Mouse (Mus musculus) liver, embryonic 12.5 days (tissue): ENCODE results near the gene Gprc5c. TPM values are rescaled to one million over a fixed set of nuclear protein-coding genes. Genes with fewer than 3 reads are reported as not detected.

Experiments
- ATAC-seq: fragments of 200-750 bp; cut with Nextera tagmentation; 2 replicates; pipeline ENCODE4 v1.8.0; 2017; ENCODE audit warnings: moderate number of reproducible peaks, mild to moderate bottlenecking, moderate library complexity
- H3K27ac ChIP-seq: fragments of 300-500 bp; sonication (generic); 2 replicates; pipeline ENCODE4 v1.5.1; 2016; ENCODE audit warnings: mild to moderate bottlenecking
- H3K27me3 ChIP-seq: fragments of 300-500 bp; sonication (generic); replicated peaks from 2 replicates; pipeline ENCODE4 v1.6.1; 2016; ENCODE audit warnings: mild to moderate bottlenecking, moderate library complexity
- H3K36me3 ChIP-seq: fragments of 300-500 bp; sonication (generic); 2 replicates; pipeline ENCODE4 v1.6.1; 2016; ENCODE audit warnings: mild to moderate bottlenecking, moderate library complexity
- H3K4me1 ChIP-seq: fragments of 300-500 bp; sonication (generic); 2 replicates; pipeline ENCODE4 v1.6.1; 2016
- H3K4me2 ChIP-seq: fragments of 300-500 bp; sonication (generic); 2 replicates; pipeline ENCODE4 v1.6.1; 2016; ENCODE audit warnings: mild to moderate bottlenecking, moderate library complexity
- H3K4me3 ChIP-seq: fragments of 300-500 bp; sonication (generic); 2 replicates; pipeline ENCODE4 v1.5.1; 2016; ENCODE audit warnings: mild to moderate bottlenecking, moderate library complexity
- H3K9ac ChIP-seq: fragments of 300-500 bp; sonication (generic); 2 replicates; pipeline ENCODE4 v1.6.1; 2016; ENCODE audit warnings: mild to moderate bottlenecking, moderate library complexity
- H3K9me3 ChIP-seq: fragments of 300-500 bp; sonication (generic); replicated peaks from 2 replicates; pipeline ENCODE4 v1.6.1; 2016; ENCODE audit warnings: mild to moderate bottlenecking, moderate library complexity
- WGBS: fragments of 180-500 bp; shearing (Covaris S2); methylation state at CpG from one replicate; pipeline ENCODE4 v1.1.7; 2016; ENCODE audit not compliant: insufficient replicate concordance; 5-methylcytosine and 5-hydroxymethylcytosine counted together
- polyA plus RNA-seq: library from polyadenylated mRNA; unstranded; fragments of >200 nt; fragmentation: Nextera tagmentation; extraction: Ambion mirVana; gene quantifications from 2 replicates; pipeline ENCODE4 v1.2.1, GENCODE M21; 2016

Gene Gprc5c
- polyA plus RNA-seq, 1 experiment from 2014 or later, result 14.3 TPM

DNA sequence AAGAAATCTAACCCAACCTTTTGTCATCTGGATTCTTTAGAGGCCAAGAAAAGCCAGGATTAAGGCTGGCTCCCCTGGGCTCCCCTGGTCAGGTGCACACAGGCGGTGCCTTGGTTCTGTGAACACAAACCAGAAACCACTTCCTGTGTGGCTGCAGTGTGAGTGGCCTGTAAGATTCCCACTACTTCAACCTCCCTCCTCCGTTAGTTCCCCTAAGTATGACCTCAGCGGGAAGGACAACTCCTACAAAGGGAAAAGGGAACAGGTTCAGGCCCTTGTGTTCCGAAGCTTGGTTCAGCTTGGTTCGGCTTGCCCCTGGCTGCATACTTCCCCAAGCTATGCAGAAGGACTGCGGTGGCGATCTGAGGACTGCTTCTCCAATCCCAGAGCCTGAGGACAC, 32.8 kb upstream of the Gprc5c start:
- Histone ChIP-seq H3K27me3 (no peaks in the 10 kb centered on the region), H3K9me3 (no peaks in the 10 kb centered on the region), H3K4me2 (no peak overlapping the region), H3K4me1 (peaks cover 16% of the 10 kb centered on the region), H3K27ac (no peak overlapping the region), H3K4me3 (no peak overlapping the region), H3K36me3 (no peaks in the 10 kb centered on the region), H3K9ac (no peak overlapping the region)
- WGBS, result 49% methylated on average over 7 of the region's 7 CpGs
- ATAC-seq, result no peak

DNA sequence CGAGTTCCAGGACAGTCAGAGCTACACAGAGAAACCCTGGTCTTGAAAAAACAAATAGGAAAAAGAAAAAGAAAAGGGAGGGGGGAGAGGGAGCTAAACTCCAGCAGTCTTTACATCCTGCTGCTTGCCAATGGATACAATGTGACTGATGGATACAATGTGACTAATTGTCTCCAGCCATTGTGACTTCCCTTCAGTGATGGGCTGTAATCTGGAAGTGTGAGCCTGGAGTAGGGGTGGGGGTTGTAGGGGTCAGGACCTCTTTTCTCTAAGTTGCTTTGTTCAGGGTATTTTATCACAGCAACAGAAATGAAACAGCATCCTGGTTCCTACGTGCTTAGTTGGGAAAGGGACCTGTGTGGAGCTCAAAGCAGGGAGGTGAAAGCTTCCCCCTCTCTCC, 31.8 kb upstream of the Gprc5c start:
- Histone ChIP-seq H3K4me2 (no peak overlapping the region), H3K36me3 (no peaks in the 10 kb centered on the region), H3K27me3 (no peaks in the 10 kb centered on the region), H3K9me3 (no peaks in the 10 kb centered on the region), H3K4me3 (no peak overlapping the region), H3K4me1 (peaks cover 19% of the 10 kb centered on the region), H3K27ac (no peak overlapping the region), H3K9ac (no peak overlapping the region)
- no peak for ATAC-seq
- WGBS, result 70% methylated on average over 2 of the region's 2 CpGs

DNA sequence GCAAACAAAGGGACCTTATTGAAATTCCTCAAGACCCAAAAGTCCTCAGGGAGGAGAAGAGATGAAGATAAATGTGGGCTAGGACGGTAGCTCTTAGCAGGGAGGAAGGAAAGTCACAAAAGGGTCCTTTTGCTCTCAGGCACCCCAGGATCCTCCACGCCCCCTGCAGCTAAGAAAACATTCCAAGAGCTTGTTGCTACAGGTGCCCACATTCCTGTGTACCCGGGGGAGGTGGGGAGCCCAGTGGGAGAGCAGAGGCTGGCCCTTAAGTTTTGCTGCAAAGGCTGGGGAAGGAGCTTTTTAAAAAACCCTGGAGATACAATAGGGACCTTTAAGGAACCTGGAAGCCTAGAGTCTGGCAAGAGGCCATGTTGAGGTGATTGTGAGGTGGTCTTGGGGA, 30.5 kb upstream of the Gprc5c start:
- no peak for ATAC-seq
- WGBS, result 44% methylated on average over 3 of the region's 3 CpGs
- H3K4me2 ChIP-seq, result no peak overlapping the region
- H3K9ac ChIP-seq, result no peak overlapping the region
- no peaks in the 10 kb centered on the region for H3K9me3 ChIP-seq
- H3K27me3 ChIP-seq, result no peaks in the 10 kb centered on the region
- peaks cover 19% of the 10 kb centered on the region for H3K4me1 ChIP-seq
- no peak overlapping the region for H3K27ac ChIP-seq
- no peak overlapping the region for H3K4me3 ChIP-seq
- no peaks in the 10 kb centered on the region for H3K36me3 ChIP-seq

DNA sequence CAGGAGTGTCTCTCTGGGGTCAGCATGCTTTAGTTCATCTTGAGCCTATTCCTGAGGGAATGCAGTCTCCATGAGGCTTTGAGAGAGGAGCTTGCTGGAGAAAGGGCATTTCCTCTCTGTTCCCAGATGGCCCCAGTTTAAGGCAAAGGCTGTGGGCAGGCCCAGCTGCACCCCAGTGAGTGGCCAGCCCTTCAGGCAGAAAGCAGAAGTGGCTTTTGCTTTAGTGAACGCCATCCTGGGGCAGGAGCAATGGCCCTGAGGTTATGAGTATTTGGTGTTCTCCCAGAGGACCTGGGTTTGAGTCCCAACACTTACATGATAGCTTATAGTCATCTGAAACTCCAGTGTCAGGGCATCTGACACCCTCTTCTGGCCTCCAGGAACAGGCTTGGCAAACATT, 29.6 kb upstream of the Gprc5c start:
- no peak overlapping the region for H3K4me3 ChIP-seq
- WGBS, result 14% methylated on average over 1 of the region's 1 CpGs
- H3K27me3 ChIP-seq, result no peaks in the 10 kb centered on the region
- ATAC-seq, result no peak
- peaks cover 24% of the 10 kb centered on the region for H3K4me1 ChIP-seq
- no peaks in the 10 kb centered on the region for H3K36me3 ChIP-seq
- H3K4me2 ChIP-seq, result no peak overlapping the region
- H3K27ac ChIP-seq, result no peak overlapping the region
- no peak overlapping the region for H3K9ac ChIP-seq
- H3K9me3 ChIP-seq, result no peaks in the 10 kb centered on the region

DNA sequence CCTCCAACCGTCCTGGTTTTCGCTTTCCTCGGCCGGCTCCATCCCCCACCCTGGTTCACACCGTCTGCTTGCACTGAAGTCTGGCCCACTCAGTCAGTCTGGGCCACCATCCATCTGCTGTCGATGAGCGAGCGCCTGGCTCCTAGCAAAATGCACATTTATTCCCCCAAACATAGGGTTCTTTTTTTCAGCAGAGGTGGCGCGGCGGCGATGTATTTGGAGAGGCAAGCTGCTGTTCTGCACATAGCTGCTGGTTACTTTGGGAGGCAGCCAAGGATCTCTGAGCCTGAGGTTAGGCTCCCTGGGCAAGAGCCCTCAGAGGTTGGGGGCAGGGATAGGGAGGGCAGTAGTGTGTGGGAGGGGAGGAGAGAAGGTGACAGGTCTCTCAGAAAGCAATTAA, 28.2 kb upstream of the Gprc5c start:
- Histone ChIP-seq H3K9ac (no peak overlapping the region), H3K36me3 (no peaks in the 10 kb centered on the region), H3K27me3 (no peaks in the 10 kb centered on the region), H3K27ac (no peak overlapping the region), H3K4me2 (no peak overlapping the region), H3K4me1 (peaks cover 34% of the 10 kb centered on the region), H3K4me3 (no peak overlapping the region), H3K9me3 (no peaks in the 10 kb centered on the region)
- ATAC-seq, result no peak
- WGBS, result 82% methylated on average over 12 of the region's 12 CpGs

DNA sequence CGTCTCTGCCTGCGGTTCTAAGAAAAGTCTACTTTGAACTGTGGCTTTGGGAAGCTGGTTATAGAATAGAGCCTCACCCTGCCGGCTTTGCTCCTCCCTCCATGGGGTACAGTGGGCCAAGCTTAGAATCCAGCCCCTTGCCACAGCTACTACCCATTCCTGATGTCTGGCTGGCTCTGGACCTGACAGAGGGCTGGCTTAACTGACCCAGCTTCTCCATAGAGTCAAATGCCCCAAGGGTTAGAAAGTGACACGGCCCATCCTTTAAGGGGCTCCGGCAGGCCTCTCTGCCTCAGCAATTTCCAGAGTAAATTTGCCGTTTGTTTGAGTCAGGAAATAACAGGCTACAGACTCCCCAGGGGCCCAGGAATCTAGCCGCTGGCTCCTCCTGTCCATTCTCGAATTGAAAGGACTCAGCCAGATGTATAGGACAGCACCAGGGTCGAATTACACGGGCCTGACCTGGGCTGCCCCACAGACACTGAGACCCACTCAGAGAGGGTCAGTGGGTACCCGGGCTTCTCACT, 27.7 kb upstream of the Gprc5c start:
- 41% methylated on average over 11 of the region's 11 CpGs for WGBS
- Histone ChIP-seq H3K27ac (no peak overlapping the region), H3K4me3 (no peak overlapping the region), H3K9me3 (no peaks in the 10 kb centered on the region), H3K9ac (no peak overlapping the region), H3K4me2 (no peak overlapping the region), H3K4me1 (peaks cover 30% of the 10 kb centered on the region), H3K27me3 (no peaks in the 10 kb centered on the region), H3K36me3 (no peaks in the 10 kb centered on the region)
- no peak for ATAC-seq

DNA sequence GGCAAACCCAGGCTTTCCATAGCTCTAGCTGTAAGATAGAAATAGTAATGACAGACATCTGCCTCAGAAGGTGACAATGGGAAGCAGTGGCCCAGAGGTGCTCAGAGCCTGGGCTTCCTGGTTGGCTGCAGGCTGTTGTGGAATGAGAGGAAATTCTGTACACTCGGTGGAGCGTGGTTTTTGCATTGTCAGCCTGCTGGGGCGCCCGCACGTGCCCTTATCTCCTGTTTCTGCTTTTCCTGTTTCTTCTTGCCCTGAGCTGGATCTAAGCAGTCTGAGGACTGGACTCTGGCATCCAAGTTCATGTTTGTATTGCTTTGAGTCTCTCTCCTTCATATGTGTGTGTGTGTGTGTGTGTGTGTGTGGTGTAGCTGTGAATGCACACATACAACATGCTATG, 24.3 kb upstream of the Gprc5c start:
- peak; percentile 67 for ATAC-seq
- Histone ChIP-seq H3K36me3 (no peaks in the 10 kb centered on the region), H3K4me1 (peaks cover 42% of the 10 kb centered on the region), H3K9ac (peak overlapping the region; percentile 3), H3K27ac (peak overlapping the region; percentile 30), H3K9me3 (no peaks in the 10 kb centered on the region), H3K27me3 (no peaks in the 10 kb centered on the region), H3K4me3 (no peak overlapping the region), H3K4me2 (no peak overlapping the region)
- WGBS, result 11% methylated on average over 5 of the region's 5 CpGs

DNA sequence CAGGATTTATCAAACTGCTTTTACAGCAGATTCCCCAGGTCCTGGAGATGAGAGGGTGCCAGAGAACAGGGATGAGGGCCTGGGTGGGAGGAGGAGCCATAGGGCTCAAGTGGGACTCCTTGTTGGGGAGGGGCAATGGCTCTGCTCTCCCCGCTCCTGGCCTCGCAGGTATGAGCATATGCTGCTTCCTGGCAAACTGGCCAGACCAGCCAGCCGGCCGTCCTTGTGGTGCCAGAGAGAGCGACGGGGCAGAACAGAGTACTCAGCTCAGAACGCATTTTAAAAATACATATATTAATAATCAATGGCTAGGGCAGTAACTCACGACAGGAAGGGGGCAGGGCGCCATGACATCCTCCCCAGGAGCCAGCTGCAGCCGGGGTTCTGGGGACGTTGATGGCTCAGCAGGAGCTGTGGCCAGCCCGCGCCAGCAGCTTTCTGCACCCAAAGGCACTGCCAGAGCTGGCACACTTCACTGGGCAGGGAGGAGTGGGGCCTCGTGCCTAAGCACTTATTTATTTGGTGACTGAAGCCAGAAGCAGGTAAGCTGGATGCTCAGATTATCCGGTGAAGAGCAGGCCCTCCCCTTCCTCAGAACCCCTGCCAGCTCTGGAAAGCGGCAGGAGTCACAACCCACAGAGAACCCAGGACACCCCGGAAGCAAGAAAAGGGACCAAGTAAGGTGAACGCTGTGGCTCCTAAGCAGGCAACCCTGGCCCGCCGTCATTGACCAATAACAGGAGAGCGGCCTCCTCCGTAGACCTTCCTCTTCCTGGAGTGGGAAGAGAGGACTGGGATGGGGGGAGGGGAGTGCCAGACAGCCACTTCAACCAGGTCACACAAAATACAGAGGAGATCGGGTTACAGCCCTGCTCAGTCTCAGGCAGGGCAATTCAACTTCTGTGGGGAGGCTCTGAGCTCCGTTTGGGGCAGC, 21.2 kb upstream of the Gprc5c start:
- Histone ChIP-seq H3K36me3 (no peaks in the 10 kb centered on the region), H3K4me1 (peaks cover 53% of the 10 kb centered on the region), H3K27me3 (no peaks in the 10 kb centered on the region), H3K4me3 (peak overlapping the region; percentile 40), H3K9me3 (no peaks in the 10 kb centered on the region), H3K9ac (peak overlapping the region; percentile 39; the same call in 1 of the 2 replicates), H3K4me2 (peak overlapping the region; percentile 68), H3K27ac (peak overlapping the region; percentile 68)
- peak; percentile 65 for ATAC-seq
- WGBS, result 16% methylated on average over 24 of the region's 24 CpGs

DNA sequence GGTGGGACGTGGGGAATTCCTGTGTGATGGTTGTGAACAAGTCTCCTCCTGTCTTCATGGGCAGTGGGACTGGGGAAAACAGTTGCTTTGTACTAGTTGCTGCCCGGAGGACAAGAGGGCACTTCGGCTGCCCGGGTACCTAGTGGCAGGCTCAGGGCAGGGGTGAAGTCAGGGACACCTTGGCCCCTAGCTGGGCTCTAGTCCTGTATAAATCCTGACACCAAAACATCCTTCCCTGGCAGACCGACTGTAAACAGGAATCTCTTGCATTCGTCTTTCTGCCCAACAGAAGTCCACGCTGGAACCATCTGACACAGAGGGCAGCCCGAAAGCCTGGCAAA, 20.5 kb upstream of the Gprc5c start:
- H3K27ac ChIP-seq, result peak overlapping the region; percentile 68
- no peaks in the 10 kb centered on the region for H3K36me3 ChIP-seq
- H3K4me2 ChIP-seq, result peak overlapping the region; percentile 68
- WGBS, result 45% methylated on average over 8 of the region's 8 CpGs
- H3K9me3 ChIP-seq, result no peaks in the 10 kb centered on the region
- peak; percentile 18; the same call in 1 of the 2 replicates for ATAC-seq
- peak overlapping the region; percentile 39; the same call in 1 of the 2 replicates for H3K9ac ChIP-seq
- no peaks in the 10 kb centered on the region for H3K27me3 ChIP-seq
- peaks cover 53% of the 10 kb centered on the region for H3K4me1 ChIP-seq
- peak overlapping the region; percentile 40 for H3K4me3 ChIP-seq

DNA sequence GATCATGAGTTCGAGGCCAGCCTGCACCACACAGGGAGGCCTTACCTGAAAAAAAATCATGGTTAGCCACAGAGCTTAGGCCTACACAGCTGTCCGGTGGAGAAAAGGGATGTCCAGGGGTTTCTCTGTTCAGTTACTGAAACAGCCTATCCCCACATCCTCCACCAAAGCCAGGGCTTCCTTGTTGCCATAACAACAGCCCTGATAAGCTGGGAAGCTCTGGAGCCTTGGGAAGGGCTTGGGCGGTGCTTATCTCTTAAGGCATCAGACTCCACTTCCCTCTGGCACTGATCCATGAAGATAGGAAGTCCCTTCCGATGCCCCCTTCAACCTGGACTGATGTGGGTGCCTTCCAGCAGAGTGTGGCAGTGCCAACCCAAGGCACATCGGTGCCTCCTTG, 17.8 kb upstream of the Gprc5c start:
- Histone ChIP-seq H3K9me3 (no peaks in the 10 kb centered on the region), H3K4me2 (no peak overlapping the region), H3K4me3 (no peak overlapping the region), H3K27ac (no peak overlapping the region), H3K4me1 (peaks cover 52% of the 10 kb centered on the region), H3K36me3 (no peaks in the 10 kb centered on the region), H3K9ac (no peak overlapping the region), H3K27me3 (no peaks in the 10 kb centered on the region)
- 43% methylated on average over 5 of the region's 5 CpGs for WGBS
- ATAC-seq, result no peak

DNA sequence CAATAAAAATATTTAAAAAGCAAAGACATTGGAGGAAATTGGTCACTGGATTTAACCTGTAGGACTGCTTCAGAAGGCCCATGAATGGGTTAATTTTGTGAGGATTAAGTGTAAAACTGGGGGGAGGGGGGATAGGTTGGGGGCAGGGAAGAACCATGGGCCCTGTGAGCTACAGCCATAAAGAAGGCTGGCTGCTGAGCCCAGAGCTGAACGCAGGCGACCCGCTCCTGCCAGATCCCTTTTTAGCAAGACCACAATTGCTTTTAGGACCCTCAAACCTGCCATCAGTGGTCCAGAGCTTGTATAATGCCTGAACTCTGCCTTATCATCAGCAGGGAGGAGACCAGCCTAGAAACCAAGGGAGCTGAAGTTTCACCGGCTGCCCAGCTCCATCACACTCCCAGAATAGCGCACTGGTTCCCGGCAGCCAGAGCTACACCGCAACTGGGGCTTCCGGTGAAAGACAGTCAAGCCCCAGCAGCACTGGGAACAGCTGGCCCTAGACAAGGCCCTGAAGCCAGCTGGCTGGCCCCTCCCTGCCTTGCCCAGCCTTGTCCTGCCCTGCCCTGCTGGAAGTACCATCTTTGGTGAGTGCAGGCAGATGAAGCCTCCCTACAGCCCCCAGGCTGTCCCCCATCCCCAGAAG, 7.0 kb upstream of the Gprc5c start:
- no peaks in the 10 kb centered on the region for H3K9me3 ChIP-seq
- H3K4me3 ChIP-seq, result no peak overlapping the region
- WGBS, result 13% methylated on average over 8 of the region's 8 CpGs
- H3K4me2 ChIP-seq, result peak overlapping the region; percentile 35; the same call in 1 of the 2 replicates
- H3K36me3 ChIP-seq, result no peaks in the 10 kb centered on the region
- peaks cover 29% of the 10 kb centered on the region for H3K4me1 ChIP-seq
- H3K27ac ChIP-seq, result no peak overlapping the region
- peak; percentile 57 for ATAC-seq
- H3K27me3 ChIP-seq, result peaks cover 8% of the 10 kb centered on the region
- H3K9ac ChIP-seq, result no peak overlapping the region
